Mouse (Mus musculus) heart, adult 8-10 months (tissue): ENCODE data around the gene Cep135. TPM values are rescaled to one million over a fixed set of nuclear protein-coding genes. Genes with fewer than 3 reads are reported as not detected.

Source experiments
- DNase-seq: peaks from one replicate; pipeline ENCODE4 v3.0.0; 2022; ENCODE audit warnings: low spot score
- total RNA-seq, 4 experiments: library from RNA; stranded (reverse); gene quantifications; 2 replicates each; pipeline ENCODE4 v1.2.4; 2022

Cep135 gene
- total RNA-seq, 4 experiments from 2014 or later, result 2.7 to 3.2 (median 2.9) TPM

DNA sequence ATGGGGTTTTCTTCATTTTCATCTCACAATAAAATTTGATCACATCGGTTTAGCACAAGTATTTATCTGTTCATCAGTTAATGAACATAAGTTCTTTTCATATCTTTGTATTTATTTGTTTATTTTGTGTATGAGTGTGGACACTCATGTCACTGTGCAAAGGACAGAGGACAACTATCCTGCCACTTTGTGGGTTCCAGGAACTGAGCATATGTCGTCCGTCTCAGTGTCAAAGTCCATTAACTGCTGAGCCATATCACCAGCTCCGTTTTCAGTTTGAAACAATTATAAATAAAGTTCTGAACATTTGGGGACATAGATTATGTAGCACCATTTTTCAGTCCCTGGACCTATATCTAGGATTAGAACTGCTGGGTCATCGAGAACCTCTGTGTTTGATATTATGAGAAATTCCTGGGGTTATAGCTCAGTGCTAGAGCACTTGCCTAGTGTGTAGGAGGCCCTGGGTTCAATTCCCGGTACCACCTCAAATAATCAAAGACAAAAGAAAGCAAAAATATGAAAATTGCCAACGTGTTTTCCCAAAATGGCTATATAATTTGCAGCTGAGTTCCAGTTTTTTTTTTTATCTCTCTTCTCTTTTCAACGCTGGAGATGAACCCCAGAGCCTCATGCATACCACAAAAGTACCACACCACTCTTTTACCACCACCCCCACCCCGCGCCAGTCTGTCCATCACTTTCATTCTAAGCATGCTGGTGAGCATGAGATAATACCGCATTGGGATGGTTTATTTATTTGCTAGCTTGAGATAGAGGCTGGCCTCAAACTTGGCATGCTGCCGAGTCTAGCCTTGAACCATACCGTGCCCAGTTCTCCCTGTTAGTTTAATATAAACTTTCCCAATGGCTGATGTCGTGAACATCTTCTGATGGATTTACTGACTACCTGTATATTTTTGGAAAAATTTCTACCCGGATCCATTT lies 96.4 kb downstream of the Cep135 start:
- DNase-seq, result no peak

DNA sequence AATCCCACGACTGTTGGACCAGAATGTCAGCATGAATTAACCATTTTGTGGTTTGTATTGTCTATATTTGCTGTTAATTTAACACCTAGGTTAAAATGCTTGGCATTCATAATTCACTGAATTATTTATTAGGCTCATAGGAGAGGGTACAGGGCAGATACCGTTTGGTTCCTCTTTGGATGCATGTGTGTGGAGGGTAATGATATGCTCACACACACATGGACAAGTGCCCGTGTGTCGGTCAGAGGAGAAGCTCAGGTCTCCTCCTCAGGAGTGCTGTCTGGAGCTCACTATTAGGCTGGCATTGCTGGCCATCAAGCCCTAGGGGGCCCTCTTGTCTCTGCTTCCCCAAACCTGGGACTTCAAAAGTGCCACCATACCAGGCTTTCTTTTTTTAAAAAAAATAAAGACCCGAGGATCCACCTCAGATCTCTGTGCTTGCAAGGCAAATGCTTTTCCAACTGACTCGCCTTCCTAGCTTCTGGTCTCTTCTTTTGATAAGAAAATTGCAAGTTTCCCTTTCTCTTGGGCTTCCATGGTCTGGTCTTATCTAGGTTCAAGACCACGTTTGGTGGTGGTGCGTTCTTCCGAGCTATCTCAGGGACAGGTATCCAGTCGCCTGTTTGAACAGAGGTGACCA lies 99.6 kb downstream of the Cep135 start:
- DNase-seq, result no peak

DNA sequence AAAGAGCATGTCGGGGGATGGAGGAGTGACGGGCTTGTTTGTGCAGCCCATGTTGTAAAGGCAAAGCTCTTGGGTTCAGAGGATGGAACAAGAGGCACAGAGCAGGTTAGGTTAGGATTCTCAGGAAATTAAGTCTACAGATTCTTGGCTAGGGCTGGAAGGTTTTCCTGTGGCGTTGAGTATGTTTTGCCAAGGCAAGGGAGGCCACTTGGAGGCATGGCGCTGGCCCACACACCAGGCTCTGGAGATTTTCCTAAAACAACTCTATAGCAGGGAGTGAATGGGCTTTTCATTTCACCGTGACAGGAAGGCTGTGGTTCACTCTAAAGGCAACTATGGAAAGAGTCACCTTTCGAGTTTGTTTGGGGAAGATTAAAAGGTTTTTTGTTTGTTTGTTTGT lies 100.1 kb downstream of the Cep135 start:
- no peak for DNase-seq

- no peak for DNase-seq
These were observed 101.7 kb downstream of the Cep135 start for GRCm38 (mm10) chr5:76690177-76690593.

DNA sequence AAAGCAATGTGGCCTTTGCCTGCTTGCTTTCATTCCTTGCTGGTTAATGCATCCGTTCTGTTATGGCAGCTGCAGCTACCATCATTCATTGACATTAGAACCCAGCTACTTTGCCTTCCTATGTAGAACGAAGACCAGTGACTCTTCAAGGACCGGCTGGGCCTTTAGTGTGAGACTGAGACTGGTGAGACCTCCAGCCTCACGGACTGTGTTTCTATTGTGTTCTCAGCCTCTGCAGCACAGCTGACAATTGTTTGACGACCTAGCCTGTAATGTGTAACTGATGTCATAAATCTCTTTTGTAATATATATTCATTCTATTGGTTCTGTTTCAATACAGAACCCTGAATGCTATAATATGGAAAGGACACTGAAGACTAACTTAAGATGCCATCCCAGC lies 102.8 kb downstream of the Cep135 start:
- DNase-seq, result no peak

DNA sequence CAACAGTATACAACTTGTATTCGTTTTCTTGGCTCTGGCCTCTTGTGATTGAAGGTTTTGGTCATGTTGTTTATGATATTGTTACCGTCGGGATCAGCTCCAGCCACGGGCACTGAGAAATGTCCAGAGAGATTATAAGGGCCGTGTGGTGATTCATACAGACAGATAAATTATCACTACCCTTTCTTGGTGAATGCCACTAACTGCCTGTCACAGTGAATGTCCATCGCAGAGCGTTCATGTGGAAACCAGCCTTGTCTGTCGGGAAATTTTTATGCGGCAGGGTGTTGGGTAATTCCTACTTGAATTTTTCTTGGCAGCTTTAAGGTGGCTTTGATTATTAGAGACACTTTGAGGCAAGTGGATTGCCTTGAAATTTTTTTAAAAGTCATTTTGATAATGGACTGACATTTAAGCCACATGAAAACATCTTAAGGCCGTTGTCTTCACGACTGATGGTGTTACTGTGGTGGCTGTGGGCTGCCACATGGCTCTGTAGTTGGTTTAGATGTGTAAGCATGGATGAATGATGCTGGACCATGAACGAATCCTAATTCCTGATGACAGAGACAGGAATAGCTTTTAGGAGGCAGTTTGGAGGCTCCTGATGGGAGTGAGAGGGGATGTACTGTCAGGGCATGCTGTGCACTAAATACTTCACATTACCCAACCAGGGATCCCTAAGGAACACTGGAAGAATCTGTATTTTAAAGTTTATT lies 103.4 kb downstream of the Cep135 start:
- DNase-seq, result no peak

Other genes with a start within 250 kb of the Cep135 start
- gene Nmu, start 224.9 kb upstream of the Cep135 start, total RNA-seq, result not detected
- gene Gm7271, start 104.7 kb upstream of the Cep135 start, total RNA-seq, result not detected
- 10 to 100 TPM; 10.4 to 13.5 (median 10.8) TPM for gene Exoc1, start 59.4 kb upstream of the Cep135 start, total RNA-seq
- 1 to 10 TPM; 2.0 to 5.9 (median 2.5) TPM for gene C530008M17Rik, start 67.8 kb downstream of the Cep135 start, total RNA-seq